Mouse (Mus musculus) C2C12 (cell line): ENCODE results near the gene Sugp2.

Source experiments
- CEBPB ChIP-seq: IDR thresholded peaks from one replicate; pipeline ENCODE4 v1.6.1; 2011; ENCODE audit warnings: low read depth, mild to moderate bottlenecking, control low read depth, moderate library complexity
- CTCF ChIP-seq: IDR thresholded peaks from one replicate; pipeline ENCODE4 v1.5.1; 2011; ENCODE audit not compliant: control insufficient read depth, insufficient read depth, insufficient read length
- MAX ChIP-seq: IDR thresholded peaks from one replicate; pipeline ENCODE4 v1.6.1; 2011; ENCODE audit warnings: mild to moderate bottlenecking, control low read depth
- MYOD1 ChIP-seq: IDR thresholded peaks from one replicate; pipeline ENCODE4 v1.6.1; 2011; ENCODE audit warnings: low read depth; ENCODE audit not compliant: control insufficient read depth, insufficient read length
- MYOG ChIP-seq: IDR thresholded peaks from one replicate; pipeline ENCODE4 v1.6.1; 2011; ENCODE audit not compliant: control insufficient read depth, insufficient read length; ENCODE audit errors: extremely low read depth
- USF1 ChIP-seq: IDR thresholded peaks from one replicate; pipeline ENCODE4 v1.6.1; 2011; ENCODE audit warnings: low read depth, mild to moderate bottlenecking, control low read depth, moderate library complexity

- TF ChIP-seq CTCF (no peak), CEBPB (no peak), MAX (no peak), USF1 (no peak), MYOD1 (no peak), MYOG (no peak)
These were observed 13.1 kb upstream of the Sugp2 start for GRCm38 (mm10) chr8:70220911-70221310.
